Mouse (Mus musculus) embryonic fibroblast, embryonic 13.5 days (primary cell): ENCODE results near the gene Bag1.

Experiments used
- CTCF ChIP-seq: IDR thresholded peaks from 2 replicates; pipeline ENCODE4 v1.5.1; 2011; ENCODE audit warnings: mild to moderate bottlenecking, control low read depth, low read length, moderate library complexity, borderline replicate concordance; ENCODE audit not compliant: insufficient read depth
- POLR2A ChIP-seq: IDR thresholded peaks from 2 replicates; pipeline ENCODE4 v1.6.1; 2011; ENCODE audit warnings: low read depth, mild to moderate bottlenecking, control low read depth, low read length, moderate library complexity

DNA sequence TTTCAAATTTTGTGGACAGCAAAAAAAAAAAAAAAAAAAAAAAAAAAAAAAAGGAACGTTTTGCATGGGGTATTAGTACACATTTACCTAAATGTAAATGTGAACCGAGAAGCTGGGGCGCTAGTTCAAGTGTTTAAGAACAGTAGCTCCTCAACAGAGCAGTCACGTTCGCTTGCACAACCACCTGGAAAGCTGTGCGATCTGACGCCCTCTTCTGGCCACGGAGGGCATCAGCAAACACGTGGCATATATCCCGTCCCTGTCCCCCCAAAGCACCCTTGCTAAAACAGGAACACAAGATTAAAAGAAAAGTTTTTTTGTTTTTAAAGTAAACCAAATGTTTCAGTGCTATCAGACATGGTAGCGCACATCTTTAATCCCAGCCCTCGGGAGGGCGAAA lies 23.6 kb upstream of the Bag1 start:
- TF ChIP-seq POLR2A (no peak), CTCF (peak; percentile 89)
